Mouse (Mus musculus) thymus, postnatal 0 days (tissue): ENCODE measurements around the gene Papolb. TPM values are rescaled to one million over a fixed set of nuclear protein-coding genes. Genes with fewer than 3 reads are reported as not detected.

Experiments used
- polyA plus RNA-seq: library from polyadenylated mRNA; unstranded; fragments of >200 nt; fragmentation: Nextera tagmentation; extraction: Ambion mirVana; gene quantifications from 2 replicates; pipeline ENCODE4 v1.2.1, GENCODE M21; 2015

The Papolb gene
- polyA plus RNA-seq, 1 experiment from 2014 or later: not detected

Other genes starting within 250 kb of the Papolb start
- gene Foxk1, start 128.6 kb downstream of the Papolb start, polyA plus RNA-seq: 2.9 and 5.1 TPM in 2 replicates
- 8.1 and 9.3 TPM in 2 replicates for gene Ap5z1, start 66.1 kb downstream of the Papolb start, polyA plus RNA-seq
- 0.39 and 0.44 TPM in 2 replicates for gene Radil, start 21.0 kb upstream of the Papolb start, polyA plus RNA-seq
- gene Mmd2, start 78.7 kb upstream of the Papolb start, polyA plus RNA-seq: 0.07 and 0.13 TPM in 2 replicates
- gene Wipi2, start 97.6 kb upstream of the Papolb start, polyA plus RNA-seq: 30.7 and 31.9 TPM in 2 replicates
- gene Slc29a4, start 162.4 kb upstream of the Papolb start, polyA plus RNA-seq: 0.44 and 0.59 TPM in 2 replicates